Mouse (Mus musculus): Measurements from ENCODE around the gene Yipf3.
A peak's percentile ranks its signal among the peaks of the same experiment; 100 is the strongest.

Gene Yipf3

DNA sequence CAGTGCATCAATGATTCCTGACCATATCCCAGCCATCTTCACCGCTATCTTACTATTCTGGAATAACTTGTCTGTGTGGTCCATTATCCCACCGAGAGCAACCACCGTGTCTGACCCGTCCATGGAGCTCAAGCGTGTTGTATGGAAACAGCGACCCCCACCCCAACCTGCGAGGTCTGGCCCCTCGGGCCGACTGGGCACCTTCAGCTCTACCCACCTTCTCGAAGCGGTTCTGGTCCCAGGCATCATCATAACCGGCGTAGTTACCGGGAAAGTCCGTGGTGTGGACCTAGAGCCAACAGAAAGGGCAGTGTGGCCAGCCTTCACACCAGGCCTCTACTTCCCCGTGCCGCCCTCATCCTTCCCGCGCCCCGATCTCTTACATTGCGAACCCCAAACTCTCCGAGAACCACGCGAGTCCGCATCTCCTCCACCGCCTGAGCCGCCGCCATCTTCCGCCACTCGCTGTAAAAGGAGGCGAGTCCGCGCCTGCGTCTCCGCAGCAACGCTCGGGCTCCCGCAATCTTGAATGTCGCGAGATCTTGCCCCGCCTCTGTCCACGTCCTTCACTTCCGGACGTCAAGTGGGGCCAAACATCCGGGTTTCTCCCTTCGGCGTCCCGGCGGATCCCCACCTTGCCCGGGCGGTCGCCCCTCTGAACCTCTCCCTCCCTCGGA, at the start of gene Yipf3, which contains the start of gene Polr1c:
Gene Yipf3, plus strand, starts transcription at position 569 of the 677 bp plus-strand sequence.
Gene Polr1c, minus strand, starts transcription at position 543 of the 677 bp plus-strand sequence.
- peak; percentile 96 for DNase-seq (ENCODE audit: low spot score in 2 of 2)

DNA sequence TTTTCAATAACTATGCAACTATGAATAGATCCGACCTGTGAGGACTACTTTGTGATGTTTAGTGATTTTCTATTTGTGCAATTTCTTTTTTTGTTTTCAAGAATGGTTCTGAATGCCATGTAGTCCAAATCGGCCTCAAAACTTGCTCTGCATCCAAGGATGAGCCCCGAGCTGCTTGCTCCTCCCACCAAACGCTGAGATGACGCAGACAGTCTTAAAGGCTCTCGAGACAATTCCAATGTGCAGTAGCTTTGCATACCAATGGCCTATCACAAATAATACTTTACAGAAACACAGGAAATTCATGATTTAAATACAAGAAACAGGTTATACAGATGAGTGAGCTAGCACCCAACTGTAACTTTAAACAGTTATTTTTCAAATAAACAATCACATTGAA, 46.7 kb upstream of the Yipf3 start:
- DNase-seq (ENCODE audit: low spot score in 2 of 2) = no peak

DNA sequence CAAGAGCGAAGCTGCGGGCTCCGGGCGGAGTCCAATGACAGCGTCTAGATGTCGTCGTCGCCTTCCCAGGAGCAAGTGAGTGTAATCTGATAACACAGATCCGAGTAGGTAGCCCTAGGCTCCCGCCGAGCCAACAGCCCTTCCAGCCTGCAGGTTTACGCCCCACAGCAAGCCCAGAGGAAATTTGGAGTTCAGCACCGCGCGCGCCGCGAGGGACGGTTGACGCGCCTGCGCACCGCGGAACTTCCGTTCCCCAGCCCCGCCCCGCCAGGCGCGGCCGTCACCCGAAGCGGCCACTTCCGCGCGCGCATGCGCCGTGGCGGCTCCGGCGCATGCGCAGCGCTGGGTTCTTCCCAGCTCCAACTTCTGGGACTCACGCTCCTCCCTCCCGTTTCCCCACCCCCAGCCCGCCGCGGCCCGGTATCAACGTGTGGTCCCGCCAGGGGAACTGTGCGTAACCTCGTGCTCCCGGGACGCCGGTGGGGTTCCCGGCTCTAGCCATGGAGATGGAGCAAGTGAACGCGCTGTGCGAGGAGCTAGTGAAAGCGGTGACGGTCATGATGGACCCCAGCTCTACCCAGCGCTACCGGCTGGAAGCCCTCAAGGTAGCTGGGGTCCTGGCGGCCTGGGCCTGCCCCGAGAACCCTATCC, 45.3 kb upstream of the Yipf3 start, which contains the start of the genes Polh and Xpo5:
Gene Polh, minus strand, starts transcription at position 225 of the 651 bp plus-strand sequence.
Gene Xpo5, plus strand, starts transcription at position 362 of the 651 bp plus-strand sequence.
- DNase-seq (ENCODE audit: low spot score in 2 of 2) = peak; percentile 88 to 91

DNA sequence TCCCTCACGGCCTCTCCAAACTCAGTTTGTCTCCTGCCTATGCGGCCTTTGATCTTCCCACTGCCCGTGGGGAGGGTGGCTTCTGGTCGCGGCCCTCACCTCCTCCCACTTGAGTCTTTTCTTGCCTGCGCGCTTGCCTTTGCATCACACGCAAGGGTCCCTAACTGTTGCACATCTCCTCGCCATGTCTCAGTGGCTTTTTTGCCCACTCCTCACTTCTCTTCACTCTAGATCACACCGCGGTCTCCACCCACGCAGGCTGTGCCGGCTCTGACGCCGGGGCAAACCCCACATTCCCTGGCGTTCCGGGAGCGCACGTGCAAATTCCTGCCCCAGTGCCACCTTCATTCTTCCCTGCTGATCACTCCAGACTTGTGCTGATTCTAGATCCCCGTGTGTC, 44.8 kb upstream of the Yipf3 start:
- DNase-seq (ENCODE audit: low spot score in 2 of 2) = peak; percentile 21 to 44

DNA sequence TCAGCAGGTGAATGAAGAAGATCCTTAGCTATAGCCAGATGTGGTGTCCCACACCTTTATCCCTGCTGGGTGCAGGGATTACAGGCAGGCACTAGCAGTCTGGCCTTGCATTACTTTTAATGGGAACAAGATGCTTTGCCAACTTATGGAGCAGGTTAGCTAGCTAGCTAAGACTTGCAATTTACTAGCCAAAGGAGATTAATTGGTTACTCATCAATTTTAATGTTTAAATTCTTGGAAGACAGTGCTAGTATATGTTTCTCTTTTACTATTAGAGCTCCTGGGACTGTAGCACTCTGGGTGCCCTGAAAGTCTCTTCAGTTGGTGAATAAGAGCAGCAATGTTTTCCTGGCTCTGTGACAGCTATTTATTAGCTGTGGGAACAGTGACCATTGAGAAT, 41.2 kb upstream of the Yipf3 start:
- no peak for DNase-seq (ENCODE audit: low spot score in 2 of 2)

DNA sequence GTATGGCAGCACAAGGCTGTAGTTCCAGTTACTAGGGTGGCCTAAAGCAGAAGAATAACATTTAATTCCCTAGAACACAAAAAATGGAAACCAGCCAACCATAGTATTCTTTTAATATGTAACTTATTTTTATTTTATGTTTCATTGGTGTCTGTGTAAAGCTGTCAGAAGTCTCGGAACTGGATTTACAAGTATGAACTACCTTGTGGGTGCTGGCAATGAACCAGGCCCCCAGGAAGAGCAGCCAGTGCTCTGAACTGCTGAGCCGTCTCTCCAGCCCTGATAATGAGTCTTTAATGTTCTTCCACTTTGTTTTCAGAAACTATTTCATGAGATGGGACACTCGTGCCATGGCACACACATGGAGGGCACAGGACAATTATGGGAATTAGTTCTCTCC, 37.3 kb upstream of the Yipf3 start:
- DNase-seq (ENCODE audit: low spot score in 2 of 2) = no peak

DNA sequence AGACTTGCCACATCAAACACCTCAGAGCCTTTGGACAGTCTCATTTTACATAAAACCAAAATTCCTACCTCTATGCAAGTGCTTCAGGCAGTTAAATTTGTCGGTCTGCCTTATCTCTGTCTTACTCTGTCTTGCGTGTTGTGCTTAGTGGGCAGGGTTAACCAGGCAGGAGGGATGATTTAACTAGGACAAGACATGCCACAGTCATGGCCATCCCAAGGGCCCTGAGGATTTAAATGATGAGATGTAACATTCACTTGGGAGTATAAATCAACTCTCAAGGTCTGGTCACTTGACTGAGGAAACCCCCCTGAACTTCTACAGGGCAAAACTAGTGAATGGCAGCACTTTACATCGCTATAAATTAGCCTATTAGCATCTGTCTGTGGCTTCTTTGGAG, 26.3 kb upstream of the Yipf3 start:
- no peak for DNase-seq (ENCODE audit: low spot score in 2 of 2)

DNA sequence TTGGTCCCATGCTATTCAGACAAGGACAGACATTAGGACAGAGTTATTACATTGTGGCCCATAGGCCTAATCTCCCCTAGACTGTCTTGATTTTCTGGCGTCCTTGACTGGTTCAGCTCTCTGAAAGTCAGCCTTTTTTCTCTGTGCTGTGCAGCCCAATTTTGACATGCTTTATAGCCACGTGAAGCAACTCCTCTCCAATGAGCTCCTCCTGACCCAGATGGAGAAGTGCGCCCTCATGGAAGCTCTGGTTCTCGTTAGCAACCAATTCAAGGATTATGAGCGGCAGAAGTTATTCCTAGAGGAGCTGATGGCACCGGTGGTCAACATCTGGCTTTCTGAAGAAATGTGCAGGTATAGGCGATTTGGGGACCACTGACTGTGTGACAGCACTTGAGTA, 20.3 kb upstream of the Yipf3 start:
- DNase-seq (ENCODE audit: low spot score in 2 of 2) = no peak

DNA sequence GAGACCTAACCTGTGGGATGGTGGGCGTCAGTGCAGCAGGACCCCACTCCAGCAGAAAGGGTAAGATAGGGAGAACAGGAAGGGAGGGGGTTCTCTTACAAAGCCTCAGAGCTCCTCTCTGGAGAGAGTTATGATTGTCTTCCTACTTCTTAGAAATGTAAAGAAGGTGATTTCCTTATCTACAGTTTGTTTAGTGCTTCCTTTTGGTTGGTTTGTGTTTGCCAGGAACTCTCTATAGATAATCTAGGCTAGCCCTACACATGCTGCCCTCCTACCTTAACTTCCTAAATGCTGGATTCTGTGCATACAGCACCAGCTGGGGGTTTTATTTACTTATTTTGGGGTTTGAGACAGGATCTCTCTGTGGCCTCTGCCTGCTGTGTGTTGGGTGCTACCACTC, 11.8 kb upstream of the Yipf3 start:
- no peak for DNase-seq (ENCODE audit: low spot score in 2 of 2)

DNA sequence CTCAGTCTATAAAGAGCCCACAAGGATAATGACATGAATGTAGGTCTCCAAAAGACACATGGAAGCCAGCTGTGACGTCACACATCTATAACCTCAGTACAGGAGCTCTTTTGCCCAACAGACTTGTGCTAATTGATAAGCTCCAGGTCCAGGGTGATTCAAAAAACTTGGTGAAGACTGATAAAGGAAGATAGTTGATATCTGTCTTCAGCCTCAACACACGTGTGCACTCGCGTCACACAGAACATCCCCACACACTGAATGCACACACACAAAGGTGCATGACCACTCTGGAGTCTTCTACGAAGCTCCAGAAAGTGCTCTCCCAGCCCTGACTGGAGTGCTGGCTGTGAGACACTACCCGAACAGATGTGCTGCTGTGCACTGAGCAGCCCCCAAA, 10.8 kb upstream of the Yipf3 start:
- no peak for DNase-seq (ENCODE audit: low spot score in 2 of 2)

DNA sequence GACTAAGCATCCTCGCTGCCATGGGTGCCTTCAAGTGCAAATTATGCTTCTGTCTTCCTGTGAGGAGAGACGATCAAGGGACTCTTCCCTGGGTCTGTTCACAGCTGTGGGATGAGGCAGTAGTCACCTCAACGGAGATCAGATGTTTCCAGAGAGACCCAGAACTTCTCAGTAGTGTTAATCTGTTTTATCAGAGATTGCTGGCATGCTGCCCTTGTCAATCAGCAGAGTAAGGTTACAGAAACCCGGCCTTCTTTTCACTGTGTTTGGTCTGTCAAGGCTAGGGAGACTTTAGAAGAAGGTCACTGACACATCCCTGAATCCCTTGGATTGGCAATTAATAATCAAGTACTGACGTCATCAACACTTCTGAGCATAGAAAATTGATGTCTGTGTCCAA, 10.4 kb upstream of the Yipf3 start:
- no peak for DNase-seq (ENCODE audit: low spot score in 2 of 2)

DNA sequence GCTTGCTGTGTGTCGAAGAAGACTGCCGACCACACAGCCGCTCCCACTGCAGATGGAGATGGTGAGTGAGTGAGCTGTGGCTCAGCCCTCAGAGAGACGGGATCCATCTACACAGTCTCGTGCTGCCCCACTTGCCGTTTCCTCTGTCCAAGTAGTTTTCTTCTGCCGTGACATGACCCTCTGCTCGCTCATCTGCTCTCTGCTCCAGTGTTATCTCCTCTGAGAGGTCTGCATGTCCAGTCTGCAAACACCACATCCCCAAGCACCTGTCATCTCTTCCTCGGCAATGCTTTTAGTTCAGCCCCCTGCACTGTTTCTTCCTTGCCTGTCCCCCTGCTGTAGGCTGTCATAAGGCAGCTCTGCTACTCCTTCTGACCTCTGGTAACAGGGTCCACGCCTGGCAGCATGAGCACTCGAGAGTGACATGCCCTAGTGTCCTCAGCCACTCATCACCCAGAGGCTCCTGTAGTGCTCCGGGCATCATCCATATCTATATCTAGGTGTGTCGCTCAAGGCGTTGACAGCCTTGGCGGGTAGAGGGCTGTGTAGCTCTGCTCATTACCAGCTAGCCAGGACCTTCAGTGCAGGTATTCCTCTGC, 8.3 kb upstream of the Yipf3 start:
- no peak for DNase-seq (ENCODE audit: low spot score in 2 of 2)

DNA sequence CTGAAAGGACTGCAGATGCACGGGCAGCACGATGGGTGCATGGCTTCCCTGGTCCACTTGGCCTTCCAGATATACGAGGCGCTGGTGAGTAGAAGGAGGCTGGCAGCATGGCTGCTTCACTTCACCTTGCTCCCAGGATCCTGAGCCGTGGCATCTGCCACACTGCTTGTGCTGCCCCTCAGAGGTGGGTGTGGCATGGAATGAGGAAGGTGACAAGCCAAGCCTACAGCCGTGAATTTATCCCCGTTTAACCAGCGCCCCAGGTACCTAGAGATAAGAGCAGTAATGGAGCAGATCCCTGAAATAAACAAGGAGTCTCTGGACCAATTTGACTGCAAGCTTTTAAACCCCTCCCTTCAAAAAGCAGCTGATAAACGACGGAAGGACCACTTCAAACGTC, 6.4 kb upstream of the Yipf3 start:
- no peak for DNase-seq (ENCODE audit: low spot score in 2 of 2)

DNA sequence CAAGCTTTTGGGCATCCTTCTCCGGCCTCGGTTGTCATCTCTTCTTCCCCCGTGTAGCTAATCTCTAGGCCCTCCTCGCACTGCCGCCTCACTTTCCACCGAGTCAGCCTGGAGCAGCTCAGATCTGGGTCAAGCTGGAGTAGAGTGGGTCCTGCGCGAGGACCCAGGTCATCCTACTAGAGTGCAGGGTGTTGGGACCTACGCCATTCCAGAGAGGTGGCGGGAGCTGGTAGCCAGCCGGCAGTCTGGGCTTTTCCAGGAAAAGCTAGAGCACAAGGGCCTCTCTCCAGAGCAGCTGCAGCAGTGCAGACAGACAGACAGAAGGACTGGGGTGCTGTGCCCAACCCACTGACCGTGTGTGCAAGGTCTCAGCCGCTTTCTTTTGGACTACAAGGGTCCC, 5.6 kb upstream of the Yipf3 start:
- DNase-seq (ENCODE audit: low spot score in 2 of 2) = no peak

DNA sequence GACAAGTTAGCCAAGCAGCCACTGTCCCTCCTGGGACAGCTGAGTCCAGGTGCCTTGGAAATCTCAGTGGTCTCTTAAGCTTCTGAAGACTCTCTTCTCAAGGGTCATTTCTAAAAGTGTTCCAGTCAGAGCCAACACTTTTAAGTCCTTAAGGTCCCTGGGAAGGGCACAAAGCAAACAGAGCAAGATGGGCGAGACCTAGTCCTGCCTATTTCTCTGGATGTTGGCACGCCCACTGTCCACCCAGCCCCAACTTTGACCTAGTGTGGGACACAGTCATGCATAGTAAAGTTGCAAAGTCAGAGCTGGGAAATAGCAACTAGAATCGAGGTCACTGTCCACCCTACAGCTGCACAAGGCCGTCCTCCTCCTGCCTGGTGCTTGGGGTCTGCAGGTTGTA, 4.9 kb upstream of the Yipf3 start:
- DNase-seq (ENCODE audit: low spot score in 2 of 2) = no peak

DNA sequence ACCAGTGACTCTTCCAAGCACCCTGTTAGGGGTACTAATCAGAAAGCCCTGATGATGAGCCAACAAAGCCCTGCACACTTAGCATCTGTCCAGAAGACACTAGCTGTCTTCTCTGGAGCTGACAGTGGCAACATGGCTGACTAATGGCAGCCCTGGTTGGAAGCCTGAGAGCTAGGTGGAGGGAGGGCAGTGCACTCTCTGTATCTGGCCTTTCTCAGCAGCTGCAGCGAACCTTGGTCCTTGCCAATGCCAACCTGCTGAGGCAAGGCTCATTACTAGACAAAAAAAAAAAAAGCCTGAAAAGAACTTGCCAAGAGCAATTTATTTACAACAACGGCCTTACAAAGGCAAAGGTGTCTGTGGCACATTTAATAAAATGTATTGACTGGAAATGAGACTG, 4.3 kb upstream of the Yipf3 start:
- DNase-seq (ENCODE audit: low spot score in 2 of 2) = no peak

DNA sequence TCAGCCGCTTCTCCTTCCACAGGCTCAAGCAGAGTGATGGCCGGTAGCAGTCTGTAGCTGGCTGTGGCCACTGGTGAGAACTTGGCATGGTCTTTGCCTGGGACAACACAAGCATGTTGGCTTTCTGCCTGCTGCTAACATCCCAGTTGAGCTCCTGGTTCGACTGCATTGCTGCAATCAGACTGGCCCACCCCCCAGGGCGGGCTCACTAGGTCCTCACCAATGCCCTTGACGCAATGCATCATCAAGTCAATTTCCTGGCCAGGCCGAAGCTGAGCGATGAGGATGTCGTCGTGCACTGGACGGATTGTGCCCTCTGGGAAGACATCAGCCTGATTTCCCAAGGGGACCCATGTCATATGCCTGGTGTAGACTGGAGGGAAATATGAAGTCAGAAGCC, 3.3 kb upstream of the Yipf3 start:
- DNase-seq (ENCODE audit: low spot score in 2 of 2) = no peak

DNA sequence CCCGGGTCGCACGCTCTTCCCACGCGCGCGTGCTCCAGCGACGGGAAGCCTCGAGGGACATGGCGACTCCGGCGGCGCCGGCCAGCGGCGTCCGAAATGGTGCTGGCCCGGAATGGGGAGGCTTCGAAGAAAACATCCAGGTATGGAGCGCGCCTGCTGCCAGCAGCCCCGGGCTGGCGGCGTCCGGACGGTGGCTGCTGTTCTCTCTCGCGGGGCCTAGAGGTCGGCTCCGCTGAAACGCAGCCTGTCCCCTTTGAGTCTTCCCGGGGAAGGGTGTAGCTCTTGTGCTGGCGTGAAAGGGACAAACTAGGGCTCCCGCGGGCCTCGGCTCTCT, 276 bp downstream of the Yipf3 start:
- DNase-seq (ENCODE audit: low spot score in 2 of 2) = no peak

DNA sequence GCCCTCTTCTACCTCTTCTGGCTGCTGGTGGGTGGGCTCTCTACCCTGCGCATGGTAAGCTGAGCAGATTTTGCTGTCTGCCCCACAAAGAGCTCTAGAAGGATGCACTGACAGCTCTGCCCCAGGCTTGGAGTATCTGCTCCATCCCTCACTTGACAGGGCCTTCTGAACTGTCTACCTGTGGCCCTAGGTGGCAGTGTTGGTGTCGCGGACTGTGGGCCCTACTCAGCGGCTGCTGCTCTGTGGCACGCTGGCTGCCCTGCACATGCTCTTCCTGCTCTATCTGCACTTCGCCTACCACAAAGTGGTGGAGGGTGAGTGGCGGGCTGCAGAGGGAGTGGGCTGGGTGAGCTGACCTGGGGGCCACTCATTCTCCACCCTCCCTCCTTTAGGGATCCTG, 3.3 kb downstream of the Yipf3 start:
- no peak for DNase-seq (ENCODE audit: low spot score in 2 of 2)

DNA sequence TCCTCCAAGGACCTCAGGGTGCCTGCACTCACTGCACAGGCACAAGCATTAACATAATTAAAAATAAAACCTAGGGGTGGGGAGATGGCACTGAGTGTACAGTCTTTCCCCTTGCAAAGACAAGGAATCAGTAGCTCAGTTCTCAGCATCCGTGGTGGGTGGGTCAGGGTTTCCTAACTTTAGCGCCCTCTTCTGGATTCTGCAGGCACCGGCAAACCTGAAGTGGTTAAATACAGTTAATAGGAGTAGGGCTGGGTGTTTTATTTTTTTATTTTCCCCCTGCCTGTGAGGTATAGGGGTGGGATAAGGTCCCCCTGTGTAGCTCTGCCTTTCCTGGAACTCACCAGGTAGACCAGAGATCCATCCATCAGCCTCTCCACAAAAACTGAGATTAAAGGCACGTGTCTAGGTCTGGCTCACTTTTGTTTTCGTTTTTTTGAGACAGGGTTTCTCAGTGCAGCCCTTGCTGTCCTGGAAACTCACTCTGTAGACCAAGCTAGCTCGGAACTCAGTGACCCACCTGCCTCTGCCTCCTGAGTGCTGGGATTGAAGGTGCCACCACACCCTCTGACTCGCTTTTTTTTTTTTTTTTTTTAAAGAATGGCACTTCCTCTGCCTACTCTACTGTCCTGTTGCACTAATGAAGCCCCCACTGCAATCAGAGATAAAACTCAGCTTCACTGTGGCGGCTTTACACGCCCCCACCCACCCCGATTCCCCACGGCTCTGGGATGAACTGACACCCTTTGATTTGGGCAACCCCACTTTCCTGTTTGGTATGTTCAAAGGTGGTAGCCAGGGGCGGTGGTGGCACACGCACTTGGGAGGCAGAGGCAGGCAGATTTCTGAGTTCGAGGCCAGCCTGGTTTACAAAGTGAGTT, 4.9 kb downstream of the Yipf3 start:
- DNase-seq (ENCODE audit: low spot score in 2 of 2) = no peak

DNA sequence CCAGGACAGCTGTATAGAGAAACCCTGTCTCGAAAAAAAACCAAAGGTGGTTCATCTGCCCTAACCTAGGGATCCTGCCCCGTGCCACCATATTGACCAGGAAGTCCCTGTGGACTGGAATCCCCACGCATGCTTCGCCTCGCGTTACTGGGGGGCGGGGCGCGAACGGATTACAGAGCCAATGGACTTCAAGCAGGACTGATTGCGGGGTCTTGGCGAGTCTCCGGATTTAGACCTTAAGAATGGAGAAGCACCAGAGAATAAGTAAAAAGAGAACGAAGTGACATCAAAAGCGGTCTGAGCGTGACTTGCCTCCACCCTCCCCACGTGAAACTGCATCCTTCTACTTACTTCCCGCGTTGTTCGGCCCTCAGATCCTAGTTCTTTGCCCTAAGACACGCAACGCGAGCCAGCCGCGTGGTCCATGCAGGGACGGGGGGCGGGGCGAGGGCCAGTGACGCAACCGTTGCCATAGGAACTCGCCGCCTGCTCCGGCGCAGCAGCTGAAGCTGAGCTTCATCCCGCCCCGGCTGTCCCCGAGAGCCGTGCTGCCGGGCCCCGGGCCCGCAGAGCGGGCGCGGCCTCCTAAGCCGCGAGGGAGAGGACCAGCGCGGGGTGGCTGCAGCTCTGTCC, 5.7 kb downstream of the Yipf3 start, which contains the start of gene Lrrc73:
Gene Lrrc73, plus strand, starts transcription at position 80 of the 633 bp plus-strand sequence.
- peak; percentile 94 to 97 for DNase-seq (ENCODE audit: low spot score in 2 of 2)

DNA sequence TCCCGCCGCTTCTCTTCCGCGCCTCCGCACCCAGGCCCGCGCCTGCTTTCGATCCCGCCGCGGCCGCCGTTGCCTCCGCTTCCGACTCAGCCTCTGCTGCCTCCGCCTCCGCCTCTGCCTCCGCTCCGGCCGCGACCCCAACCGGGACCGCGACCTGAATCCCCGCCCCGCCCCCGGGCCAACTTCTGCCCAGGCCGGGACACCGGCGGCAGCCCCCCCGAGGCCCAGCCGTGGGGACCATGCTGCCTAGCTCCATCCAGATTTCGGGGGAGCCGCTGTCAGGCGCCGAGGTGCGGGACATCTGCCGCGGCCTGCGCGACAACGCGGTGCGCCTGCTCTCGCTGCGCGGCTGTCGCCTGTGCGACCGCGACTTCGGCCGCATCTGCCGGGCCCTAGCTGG, 6.2 kb downstream of the Yipf3 start:
- DNase-seq (ENCODE audit: low spot score in 2 of 2) = no peak

Data from right cerebral cortex, adult 2 months (tissue).